10 mouse cellular contexts compared by ENCODE assay signal in genomic region chr4:82466144-82466543, GRCm38 (mm10).
DNase-seq lines count a peak whose midpoint lies in the region; ATAC-seq lines count a peak whose summit lies in the region.
"Had no signal": no experiment of that assay in that cellular context is flagged by ENCODE, and none has a peak within 500 bp of the region (broad histone marks: within the 10 kb centered on the region; RNA-seq: fewer than 3 reads in every experiment).

No protein-coding gene starts in this region.

- peaks cover 78% of the 10 kb centered on the region for H3K4me1 ChIP-seq in heart, embryonic 15.5 days (replicated peaks)
- H3K4me1 ChIP-seq in heart, embryonic 10.5 days: peaks cover 62% of the 10 kb centered on the region

- peak overlapping the region; percentile 22 for H3K4me2 ChIP-seq in heart, embryonic 15.5 days

- ATAC-seq in heart, embryonic 15.5 days (replicated peaks; ENCODE audit: insufficient number of reproducible peaks, insufficient read depth, low FRiP score, low read depth): no peak

- no peaks in the 10 kb centered on the region for H3K9me3 ChIP-seq in heart, embryonic 15.5 days (replicated peaks)
- no peaks in the 10 kb centered on the region for H3K9me3 ChIP-seq in heart, embryonic 10.5 days

- H3K9ac ChIP-seq in heart, embryonic 15.5 days: 0 out of 2 replicates have a peak overlapping the region, but pooled peaks have one; percentile 15
- H3K9ac ChIP-seq: liver, embryonic 14.5 days had no signal

- peak overlapping the region; percentile 76 for H3K27ac ChIP-seq in heart, embryonic 15.5 days
- no peak overlapping the region for H3K27ac ChIP-seq in heart, embryonic 10.5 days
- H3K27ac ChIP-seq: liver, embryonic 14.5 days had no signal

- WGBS in heart, embryonic 15.5 days: 36% methylated on average over 6 of the region's 6 CpGs
- WGBS in heart, embryonic 10.5 days: 51% methylated on average over 6 of the region's 6 CpGs

- DNase-seq in adrenal gland, adult (ENCODE audit: inconsistent age in 2 of 2, low spot score in 1 of 2): peak; percentile 27 to 60
- no peak for DNase-seq in adrenal gland, postnatal 14 days
- no peak for DNase-seq in heart, embryonic 10.5 days (ENCODE audit: low spot score)
- peak; percentile 19 for DNase-seq in MN1 (ENCODE audit: low spot score)
- DNase-seq in kidney, adult 9 months: peak; percentile 67
- no peak for DNase-seq in adipocyte (ENCODE audit: low spot score)
- no peak for DNase-seq in thymus, postnatal 36 days

- H3K27me3 ChIP-seq in heart, embryonic 15.5 days: no peaks in the 10 kb centered on the region
- H3K27me3 ChIP-seq in heart, embryonic 10.5 days (ENCODE audit: insufficient read depth, poor library complexity, severe bottlenecking): no peaks in the 10 kb centered on the region
- H3K27me3 ChIP-seq: Patski had no signal

- H3K4me3 ChIP-seq in heart, embryonic 15.5 days: no peak overlapping the region
- no peak overlapping the region for H3K4me3 ChIP-seq in heart, embryonic 10.5 days

- no peaks in the 10 kb centered on the region for H3K36me3 ChIP-seq in heart, embryonic 15.5 days
- no peaks in the 10 kb centered on the region for H3K36me3 ChIP-seq in heart, embryonic 10.5 days

Comparison
In these comparisons a context has a peak if more than half of its experiments do, and no peak if none do; other contexts are left out.
1. DNase-seq: peak in adrenal gland, adult (2 of 2), MN1 (single experiment) and kidney, adult 9 months (single experiment); none in adrenal gland, postnatal 14 days (single experiment), heart, embryonic 10.5 days (single experiment), adipocyte (single experiment) and thymus, postnatal 36 days (0 of 2).